9 mouse cellular contexts compared by ENCODE assay signal in genomic region chr4:105225512-105225911, GRCm38 (mm10).
DNase-seq lines count a peak whose midpoint lies in the region; ATAC-seq and TF ChIP-seq lines count a peak whose summit lies in the region.
"Had no signal": no experiment of that assay in that cellular context is flagged by ENCODE, and none has a peak within 500 bp of the region (broad histone marks: within the 10 kb centered on the region; RNA-seq: fewer than 3 reads in every experiment).

No protein-coding gene starts in this region.

- no peaks in the 10 kb centered on the region for H3K36me3 ChIP-seq in hindbrain, embryonic 15.5 days
- peaks cover 67% of the 10 kb centered on the region for H3K36me3 ChIP-seq in hindbrain, embryonic 12.5 days
- H3K36me3 ChIP-seq in MEL (ENCODE audit: control insufficient read depth in 1 of 2, insufficient read depth in 2 of 2, low read length in 2 of 2), result peaks cover 0 to 18% of the 10 kb centered on the region in 2 experiments; a peak in 2 of 4 replicates

- H3K4me3 ChIP-seq in hindbrain, embryonic 15.5 days, result no peak overlapping the region
- no peak overlapping the region for H3K4me3 ChIP-seq in hindbrain, embryonic 12.5 days
- no peak overlapping the region for H3K4me3 ChIP-seq in MEL (ENCODE audit: control insufficient read depth in 1 of 2, insufficient read depth in 1 of 2, low read depth in 2 of 2, low read length in 2 of 2)

- H3K27me3 ChIP-seq in hindbrain, embryonic 15.5 days, result no peaks in the 10 kb centered on the region
- H3K27me3 ChIP-seq in hindbrain, embryonic 12.5 days, result no peaks in the 10 kb centered on the region
- no peaks in the 10 kb centered on the region for H3K27me3 ChIP-seq in MEL (ENCODE audit: control insufficient read depth in 1 of 2, insufficient read depth in 2 of 2, low read length in 2 of 2)
- H3K27me3 ChIP-seq: Patski had no signal

- 0 out of 2 replicates have a peak overlapping the region, but pooled peaks have one; percentile 3 for H3K27ac ChIP-seq in hindbrain, embryonic 15.5 days (replicated peaks)
- H3K27ac ChIP-seq in hindbrain, embryonic 12.5 days, result no peak overlapping the region
- H3K27ac ChIP-seq in MEL (ENCODE audit: control insufficient read depth, low read depth, low read length), result peak overlapping the region; percentile 67

- TF ChIP-seq POLR2A in MEL (IDR thresholded peaks at IDR 0.05; ENCODE audit: control insufficient read depth in 1 of 2, insufficient read depth in 1 of 2, low read depth in 1 of 2, low read length in 2 of 2, poor library complexity in 1 of 2), result peak in 1 of 2 experiments; percentile 42; a peak in 1 of 4 replicates

- peak; percentile 37 to 44; a peak in 3 of 4 replicates for TF ChIP-seq EP300 in MEL (IDR thresholded peaks at IDR 0.05; ENCODE audit: low read depth in 1 of 2, low read length in 2 of 2)

- H3K4me1 ChIP-seq in hindbrain, embryonic 15.5 days (replicated peaks), result peaks cover 10% of the 10 kb centered on the region; the same call in 1 of the 2 replicates
- H3K4me1 ChIP-seq in hindbrain, embryonic 12.5 days, result peaks cover 6% of the 10 kb centered on the region; the same call in 1 of the 2 replicates
- H3K4me1 ChIP-seq in MEL (ENCODE audit: control insufficient read depth in 1 of 2, insufficient read depth in 2 of 2, low read length in 2 of 2), result peaks cover 18 to 30% of the 10 kb centered on the region in 2 experiments

- no peak for TF ChIP-seq CTCF in MEL (IDR thresholded peaks at IDR 0.05 in 2 of 3, conservative IDR thresholded peaks at IDR 0.05 in 1 of 3; ENCODE audit: control insufficient read depth in 1 of 3, insufficient read depth in 1 of 3, low read depth in 2 of 3, low read length in 3 of 3, poor library complexity in 1 of 3, severe bottlenecking in 1 of 3)

- no peak for ATAC-seq in hindbrain, embryonic 15.5 days (ENCODE audit: low FRiP score, low read depth)
- no peak for ATAC-seq in hindbrain, embryonic 12.5 days (ENCODE audit: low FRiP score)
- ATAC-seq: Patski had no signal

- no peak overlapping the region for H3K4me2 ChIP-seq in hindbrain, embryonic 15.5 days
- H3K4me2 ChIP-seq in hindbrain, embryonic 12.5 days (replicated peaks), result no peak overlapping the region

- H3K79me2 ChIP-seq in MEL (ENCODE audit: control insufficient read depth, insufficient read depth, low read length, poor library complexity), result no peaks in the 10 kb centered on the region

- DNase-seq in MEL (ENCODE audit: low read depth, low spot score), result peak; percentile 93
- peak; percentile 52 for DNase-seq in gastrocnemius, postnatal 10 days
- peak; percentile 59 for DNase-seq in liver
- peak; percentile 48 for DNase-seq in right cerebral cortex, postnatal 25 days
- DNase-seq in spleen, adult 18-20 months, result no peak
- no peak for DNase-seq in embryo, embryonic 10 days (ENCODE audit: low spot score)

- H3K9ac ChIP-seq in hindbrain, embryonic 15.5 days, result no peak overlapping the region
- no peak overlapping the region for H3K9ac ChIP-seq in hindbrain, embryonic 12.5 days
- H3K9ac ChIP-seq in MEL (ENCODE audit: control insufficient read depth, low read depth, low read length, poor library complexity, severe bottlenecking), result peak overlapping the region; percentile 28; the same call in 1 of the 2 replicates

- no peaks in the 10 kb centered on the region for H3K9me3 ChIP-seq in hindbrain, embryonic 15.5 days
- H3K9me3 ChIP-seq in hindbrain, embryonic 12.5 days (replicated peaks), result no peaks in the 10 kb centered on the region
- H3K9me3 ChIP-seq in MEL (replicated peaks; ENCODE audit: insufficient read depth, low read length), result no peaks in the 10 kb centered on the region

- 77% methylated on average over 2 of the region's 2 CpGs for WGBS in hindbrain, embryonic 15.5 days
- WGBS in hindbrain, embryonic 12.5 days, result 69% methylated on average over 2 of the region's 2 CpGs

- no peak for TF ChIP-seq RAD21 in MEL (IDR thresholded peaks at IDR 0.05; ENCODE audit: low read depth, low read length)

TF ChIP-seq in MEL, 35 proteins besides CTCF, POLR2A, EP300 and RAD21:
- TF ChIP-seq TCF12 (IDR thresholded peaks at IDR 0.05; ENCODE audit: low read depth, low read length) (peak; percentile 42; the same call in 1 of the 2 replicates), NELFE (IDR thresholded peaks at IDR 0.05; ENCODE audit: low read depth, low read length) (no peak), GATA1 (IDR thresholded peaks at IDR 0.05; ENCODE audit: low read depth, low read length) (peak; percentile 15; the same call in 1 of the 2 replicates), POLR2AphosphoS2 (IDR thresholded peaks at IDR 0.05; ENCODE audit: low read length) (no peak), MYC (IDR thresholded peaks at IDR 0.05; ENCODE audit: low read depth, low read length) (peak; percentile 66; the same call in 1 of the 2 replicates), HCFC1 (IDR thresholded peaks at IDR 0.05; ENCODE audit: low read depth, low read length) (peak; percentile 25; the same call in 1 of the 2 replicates), TBP (IDR thresholded peaks at IDR 0.05; ENCODE audit: low read depth, low read length) (peak; percentile 86), RCOR1 (IDR thresholded peaks at IDR 0.05; ENCODE audit: low read depth, low read length) (no peak), SIN3A (IDR thresholded peaks at IDR 0.05; ENCODE audit: low read length) (peak; percentile 52; the same call in 1 of the 2 replicates), CHD1 (IDR thresholded peaks at IDR 0.05; ENCODE audit: low read depth, low read length) (no peak), BHLHE40 (IDR thresholded peaks at IDR 0.05; ENCODE audit: borderline replicate concordance, low read depth, low read length) (no peak), GABPA (IDR thresholded peaks at IDR 0.05; ENCODE audit: low read depth, low read length) (peak; percentile 95), KAT2A (conservative IDR thresholded peaks at IDR 0.05; ENCODE audit: low read depth, low read length) (no peak), SMC3 (IDR thresholded peaks at IDR 0.05; ENCODE audit: low read depth, low read length) (no peak), MAX (IDR thresholded peaks at IDR 0.05; ENCODE audit: low read length) (no peak; the same call in 1 of the 2 replicates), ZKSCAN1 (IDR thresholded peaks at IDR 0.05; ENCODE audit: low read depth, low read length) (no peak), NRF1 (IDR thresholded peaks at IDR 0.05; ENCODE audit: insufficient read depth, low read depth, low read length, poor library complexity, severe bottlenecking) (no peak), MXI1 (IDR thresholded peaks at IDR 0.05; ENCODE audit: low read depth, low read length) (no peak), ZMIZ1 (IDR thresholded peaks at IDR 0.05; ENCODE audit: low read depth, low read length) (no peak), USF2 (IDR thresholded peaks at IDR 0.05; ENCODE audit: borderline replicate concordance in 1 of 2, insufficient read depth in 1 of 2, low read depth in 1 of 2, low read length in 2 of 2) (no peak), JUND (IDR thresholded peaks at IDR 0.05; ENCODE audit: low read depth, low read length) (no peak), MAZ (IDR thresholded peaks at IDR 0.05; ENCODE audit: low read depth, low read length) (no peak), MYB (IDR thresholded peaks at IDR 0.05; ENCODE audit: low read depth, low read length) (no peak), ZC3H11A (IDR thresholded peaks at IDR 0.05; ENCODE audit: low read depth, low read length) (no peak), CHD2 (IDR thresholded peaks at IDR 0.05; ENCODE audit: low read length) (no peak), ZNF384 (IDR thresholded peaks at IDR 0.05; ENCODE audit: low read depth, low read length) (no peak), ELF1 (IDR thresholded peaks at IDR 0.05; ENCODE audit: low read depth, low read length) (no peak), UBTF (IDR thresholded peaks at IDR 0.05; ENCODE audit: borderline replicate concordance, insufficient read depth, low read depth, low read length) (no peak), MEF2A (IDR thresholded peaks at IDR 0.05; ENCODE audit: extremely low read depth, insufficient replicate concordance, low read depth, low read length, poor library complexity, severe bottlenecking) (no peak), TAL1 (IDR thresholded peaks at IDR 0.05; ENCODE audit: low read length) (no peak), POLR2AphosphoS5 (IDR thresholded peaks at IDR 0.05; ENCODE audit: borderline replicate concordance, low read depth, low read length) (no peak), E2F4 (IDR thresholded peaks at IDR 0.05; ENCODE audit: borderline replicate concordance, low read depth, low read length) (no peak), ETS1 (IDR thresholded peaks at IDR 0.05; ENCODE audit: low read depth, low read length) (peak; percentile 67), USF1 (IDR thresholded peaks at IDR 0.05; ENCODE audit: low read depth, low read length) (no peak), MAFK (IDR thresholded peaks at IDR 0.05; ENCODE audit: borderline replicate concordance, low read depth, low read length) (peak; percentile 87)
TF ChIP-seq in MEL: peak in this region for 9.

Comparison
In these comparisons a context has a peak if more than half of its experiments do, and no peak if none do; other contexts are left out.
1. DNase-seq: peak in MEL (single experiment), gastrocnemius, postnatal 10 days (single experiment), liver (single experiment) and right cerebral cortex, postnatal 25 days (single experiment); none in spleen, adult 18-20 months (0 of 2) and embryo, embryonic 10 days (single experiment).